Mouse (Mus musculus): ENCODE data around the gene Dusp8. TPM values are rescaled to one million over a fixed set of nuclear protein-coding genes. Genes with fewer than 3 reads are reported as not detected.

Dusp8 gene
- polyA plus RNA-seq, 1 experiment from 2014 or later, result 22.6 TPM

DNA sequence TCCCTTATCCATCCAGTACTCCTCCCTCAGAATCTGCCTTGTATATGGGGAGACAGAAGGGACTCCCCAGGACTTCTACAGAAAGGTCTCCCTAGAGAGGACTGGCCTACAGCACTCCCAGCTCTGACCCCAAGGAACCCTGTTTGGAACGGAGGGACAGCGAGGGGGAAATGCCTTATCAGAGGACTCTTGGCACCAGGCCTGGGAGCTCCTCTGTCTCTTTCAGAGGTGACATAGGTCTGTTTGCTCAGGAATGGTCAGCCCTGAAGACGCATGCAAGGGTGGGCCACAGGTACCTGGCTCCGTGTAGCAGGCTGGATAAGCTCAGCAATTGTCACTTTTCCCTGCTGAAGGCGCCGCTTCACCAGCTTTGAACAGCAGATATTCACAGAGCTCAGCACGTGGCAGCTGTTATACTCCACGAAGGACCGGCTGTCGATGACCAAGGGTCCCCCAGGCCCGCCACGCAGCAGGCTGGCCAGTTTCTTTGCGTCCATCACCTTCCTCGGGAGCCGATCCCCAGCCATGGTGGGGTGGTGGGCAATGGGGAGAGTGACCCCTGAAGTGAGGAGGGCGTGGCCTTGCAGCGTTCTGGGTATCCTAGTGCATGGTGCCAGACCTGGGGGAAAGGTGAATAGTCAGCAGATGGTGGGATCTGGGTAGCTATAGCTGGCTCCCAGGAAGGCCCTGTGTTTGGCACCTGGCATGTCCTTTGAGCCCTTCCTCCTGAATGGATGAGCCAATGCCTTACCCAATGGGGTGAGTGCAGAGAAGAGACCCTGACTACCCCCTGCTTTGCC lies 5.8 kb downstream of the Dusp8 start:
- Histone ChIP-seq H3K9me3 (ENCODE audit: control insufficient read depth, low read length) (no peaks in the 10 kb centered on the region), H3K4me2 (ENCODE audit: low read depth, low read length, severe bottlenecking) (0 out of 2 replicates have a peak overlapping the region, but pooled peaks have one; percentile 19), H3K36me3 (ENCODE audit: control insufficient read depth, insufficient read depth, low read length) (no peaks in the 10 kb centered on the region; the same call in 1 of the 2 replicates), H3K9ac (ENCODE audit: low read length) (no peak overlapping the region), H3K27ac (ENCODE audit: low read depth, low read length) (peak overlapping the region; percentile 37), H3K4me3 (ENCODE audit: low read depth, low read length) (no peak overlapping the region), H3K27me3 (ENCODE audit: control insufficient read depth, insufficient read depth, low read length) (peaks cover under 1% of the 10 kb centered on the region), H3K4me1 (replicated peaks; ENCODE audit: control insufficient read depth, insufficient read depth, low read length) (peaks cover 33% of the 10 kb centered on the region)
- DNase-seq (ENCODE audit: low spot score) (no peak), ATAC-seq (replicated peaks; ENCODE audit: low FRiP score) (no peak)
- WGBS, result 63% methylated on average over 17 of the region's 17 CpGs

DNA sequence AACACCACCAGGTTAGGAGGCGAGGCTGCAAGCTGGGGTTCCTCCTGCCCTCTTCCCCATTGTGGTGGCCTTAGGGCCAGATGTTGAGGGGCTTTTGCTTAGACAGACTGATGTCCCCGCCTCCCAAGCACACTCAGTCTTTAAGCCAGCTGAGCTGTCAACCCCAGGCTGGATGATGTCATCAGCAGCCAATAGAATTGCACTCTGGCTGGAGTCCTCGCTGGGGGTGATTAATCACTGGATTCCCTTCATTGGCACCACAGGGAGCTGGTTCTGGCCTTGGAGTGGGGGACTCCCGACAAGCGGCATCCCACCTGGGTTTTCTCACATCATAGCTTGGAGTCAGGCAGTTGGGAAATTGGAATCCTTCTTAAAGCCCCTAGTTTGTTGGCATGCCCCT lies 6.8 kb downstream of the Dusp8 start:
- Histone ChIP-seq H3K9ac (ENCODE audit: low read length) (no peak overlapping the region), H3K9me3 (ENCODE audit: control insufficient read depth, low read length) (no peaks in the 10 kb centered on the region), H3K27ac (ENCODE audit: low read depth, low read length) (peak overlapping the region; percentile 67), H3K4me1 (replicated peaks; ENCODE audit: control insufficient read depth, insufficient read depth, low read length) (peaks cover 33% of the 10 kb centered on the region), H3K4me2 (ENCODE audit: low read depth, low read length, severe bottlenecking) (peak overlapping the region; percentile 19; the same call in 1 of the 2 replicates), H3K4me3 (ENCODE audit: low read depth, low read length) (no peak overlapping the region), H3K27me3 (ENCODE audit: control insufficient read depth, insufficient read depth, low read length) (peaks cover 8% of the 10 kb centered on the region), H3K36me3 (ENCODE audit: control insufficient read depth, insufficient read depth, low read length) (no peaks in the 10 kb centered on the region; the same call in 1 of the 2 replicates)
- 3% methylated on average over 5 of the region's 5 CpGs for WGBS
- ATAC-seq (replicated peaks; ENCODE audit: low FRiP score), result peak; percentile 77
- peak; percentile 78 for DNase-seq (ENCODE audit: low spot score)

DNA sequence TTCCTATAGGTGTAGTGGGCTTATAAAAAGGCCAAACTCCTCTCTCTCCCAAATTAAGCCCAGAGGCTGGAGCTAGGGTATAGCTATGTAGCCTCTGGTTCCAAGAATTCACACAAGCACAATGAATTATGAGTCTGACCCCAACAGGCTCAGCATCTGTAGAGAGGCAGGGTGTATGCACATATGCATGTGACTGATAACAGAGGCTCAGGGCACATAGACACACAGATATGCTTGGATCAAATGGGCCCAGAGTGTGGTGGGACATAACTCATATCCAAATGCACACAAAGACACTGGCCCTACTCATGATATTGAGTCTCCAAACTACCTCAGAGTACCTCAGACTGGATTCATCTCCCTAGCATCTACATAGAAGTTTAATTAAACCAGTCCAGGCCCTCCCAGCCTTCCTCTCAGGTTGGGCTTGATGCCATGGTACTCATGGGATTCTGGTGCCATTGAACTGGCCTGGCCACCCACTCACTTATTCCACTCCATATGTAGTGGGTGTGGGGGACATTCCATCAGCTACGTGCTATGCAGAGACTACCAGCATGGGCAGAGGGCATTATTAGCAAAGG lies 8.5 kb downstream of the Dusp8 start:
- H3K9ac ChIP-seq (ENCODE audit: low read length), result no peak overlapping the region
- WGBS, result 91% methylated on average over 1 of the region's 1 CpGs
- peaks cover 33% of the 10 kb centered on the region for H3K4me1 ChIP-seq (replicated peaks; ENCODE audit: control insufficient read depth, insufficient read depth, low read length)
- ATAC-seq (replicated peaks; ENCODE audit: low FRiP score), result no peak
- H3K9me3 ChIP-seq (ENCODE audit: control insufficient read depth, low read length), result no peaks in the 10 kb centered on the region
- DNase-seq (ENCODE audit: low spot score), result no peak
- no peak overlapping the region for H3K4me3 ChIP-seq (ENCODE audit: low read depth, low read length)
- H3K4me2 ChIP-seq (ENCODE audit: low read depth, low read length, severe bottlenecking), result no peak overlapping the region
- peaks cover 25% of the 10 kb centered on the region for H3K27me3 ChIP-seq (ENCODE audit: control insufficient read depth, insufficient read depth, low read length)
- no peak overlapping the region for H3K27ac ChIP-seq (ENCODE audit: low read depth, low read length)
- H3K36me3 ChIP-seq (ENCODE audit: control insufficient read depth, insufficient read depth, low read length), result no peaks in the 10 kb centered on the region; the same call in 1 of the 2 replicates

GRCm38 (mm10) chr7:142086159-142086905 lies 9.3 kb downstream of the Dusp8 start:
- 86% methylated on average over 4 of the region's 4 CpGs for WGBS
- no peak overlapping the region for H3K4me3 ChIP-seq (ENCODE audit: low read depth, low read length)
- no peak overlapping the region for H3K27ac ChIP-seq (ENCODE audit: low read depth, low read length)
- no peaks in the 10 kb centered on the region for H3K9me3 ChIP-seq (ENCODE audit: control insufficient read depth, low read length)
- H3K27me3 ChIP-seq (ENCODE audit: control insufficient read depth, insufficient read depth, low read length), result peaks cover 31% of the 10 kb centered on the region
- H3K36me3 ChIP-seq (ENCODE audit: control insufficient read depth, insufficient read depth, low read length), result no peaks in the 10 kb centered on the region; the same call in 1 of the 2 replicates
- H3K4me2 ChIP-seq (ENCODE audit: low read depth, low read length, severe bottlenecking), result no peak overlapping the region
- peaks cover 25% of the 10 kb centered on the region; the same call in 1 of the 2 replicates for H3K4me1 ChIP-seq (replicated peaks; ENCODE audit: control insufficient read depth, insufficient read depth, low read length)
- no peak overlapping the region for H3K9ac ChIP-seq (ENCODE audit: low read length)
- no peak for DNase-seq (ENCODE audit: low spot score)
- no peak for ATAC-seq (replicated peaks; ENCODE audit: low FRiP score)

GRCm38 (mm10) chr7:142084820-142085219 lies 10.8 kb downstream of the Dusp8 start:
- Histone ChIP-seq H3K4me1 (replicated peaks; ENCODE audit: control insufficient read depth, insufficient read depth, low read length) (peaks cover 19% of the 10 kb centered on the region; the same call in 1 of the 2 replicates), H3K9me3 (ENCODE audit: control insufficient read depth, low read length) (no peaks in the 10 kb centered on the region), H3K27me3 (ENCODE audit: control insufficient read depth, insufficient read depth, low read length) (peaks cover 34% of the 10 kb centered on the region), H3K27ac (ENCODE audit: low read depth, low read length) (no peak overlapping the region), H3K36me3 (ENCODE audit: control insufficient read depth, insufficient read depth, low read length) (no peaks in the 10 kb centered on the region; the same call in 1 of the 2 replicates), H3K4me3 (ENCODE audit: low read depth, low read length) (no peak overlapping the region), H3K9ac (ENCODE audit: low read length) (no peak overlapping the region), H3K4me2 (ENCODE audit: low read depth, low read length, severe bottlenecking) (no peak overlapping the region)
- ATAC-seq (replicated peaks; ENCODE audit: low FRiP score) (no peak), DNase-seq (ENCODE audit: low spot score) (no peak)
- WGBS, result 54% methylated on average over 3 of the region's 3 CpGs

DNA sequence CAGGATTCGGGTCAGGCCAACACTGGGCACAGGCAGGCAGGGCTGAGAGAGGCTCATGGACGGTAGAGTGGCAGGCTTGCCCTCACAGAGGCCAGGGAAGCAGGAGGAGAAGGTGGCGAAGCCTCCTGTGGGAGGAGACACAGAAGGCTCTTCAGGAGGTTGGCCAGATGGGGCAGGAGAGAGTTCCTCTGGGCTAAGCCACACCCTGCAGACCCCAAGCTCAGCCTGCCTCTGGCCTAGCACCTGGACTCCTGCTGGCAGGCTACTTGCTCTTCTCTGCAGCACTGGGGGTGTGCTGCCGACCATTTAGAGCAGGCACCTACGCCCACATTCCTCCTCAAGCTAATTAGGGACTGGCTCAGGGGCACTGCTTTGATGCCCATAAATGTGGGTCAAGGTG lies 11.2 kb downstream of the Dusp8 start:
- Histone ChIP-seq H3K4me3 (ENCODE audit: low read depth, low read length) (no peak overlapping the region), H3K36me3 (ENCODE audit: control insufficient read depth, insufficient read depth, low read length) (no peaks in the 10 kb centered on the region; the same call in 1 of the 2 replicates), H3K27ac (ENCODE audit: low read depth, low read length) (no peak overlapping the region), H3K9me3 (ENCODE audit: control insufficient read depth, low read length) (no peaks in the 10 kb centered on the region), H3K4me1 (replicated peaks; ENCODE audit: control insufficient read depth, insufficient read depth, low read length) (peaks cover 15% of the 10 kb centered on the region; the same call in 1 of the 2 replicates), H3K4me2 (ENCODE audit: low read depth, low read length, severe bottlenecking) (no peak overlapping the region), H3K27me3 (ENCODE audit: control insufficient read depth, insufficient read depth, low read length) (peaks cover 34% of the 10 kb centered on the region), H3K9ac (ENCODE audit: low read length) (no peak overlapping the region)
- ATAC-seq (replicated peaks; ENCODE audit: low FRiP score) (no peak), DNase-seq (ENCODE audit: low spot score) (no peak)
- 32% methylated on average over 5 of the region's 5 CpGs for WGBS

GRCm38 (mm10) chr7:142083588-142084317 lies 11.9 kb downstream of the Dusp8 start:
- Histone ChIP-seq H3K4me1 (replicated peaks; ENCODE audit: control insufficient read depth, insufficient read depth, low read length) (peaks cover 11% of the 10 kb centered on the region; the same call in 1 of the 2 replicates), H3K9me3 (ENCODE audit: control insufficient read depth, low read length) (no peaks in the 10 kb centered on the region), H3K36me3 (ENCODE audit: control insufficient read depth, insufficient read depth, low read length) (no peaks in the 10 kb centered on the region; the same call in 1 of the 2 replicates), H3K4me3 (ENCODE audit: low read depth, low read length) (no peak overlapping the region), H3K27me3 (ENCODE audit: control insufficient read depth, insufficient read depth, low read length) (peaks cover 34% of the 10 kb centered on the region), H3K4me2 (ENCODE audit: low read depth, low read length, severe bottlenecking) (no peak overlapping the region), H3K9ac (ENCODE audit: low read length) (no peak overlapping the region), H3K27ac (ENCODE audit: low read depth, low read length) (no peak overlapping the region)
- ATAC-seq (replicated peaks; ENCODE audit: low FRiP score) (no peak), DNase-seq (ENCODE audit: low spot score) (peak; percentile 47)
- WGBS, result 37% methylated on average over 12 of the region's 12 CpGs

DNA sequence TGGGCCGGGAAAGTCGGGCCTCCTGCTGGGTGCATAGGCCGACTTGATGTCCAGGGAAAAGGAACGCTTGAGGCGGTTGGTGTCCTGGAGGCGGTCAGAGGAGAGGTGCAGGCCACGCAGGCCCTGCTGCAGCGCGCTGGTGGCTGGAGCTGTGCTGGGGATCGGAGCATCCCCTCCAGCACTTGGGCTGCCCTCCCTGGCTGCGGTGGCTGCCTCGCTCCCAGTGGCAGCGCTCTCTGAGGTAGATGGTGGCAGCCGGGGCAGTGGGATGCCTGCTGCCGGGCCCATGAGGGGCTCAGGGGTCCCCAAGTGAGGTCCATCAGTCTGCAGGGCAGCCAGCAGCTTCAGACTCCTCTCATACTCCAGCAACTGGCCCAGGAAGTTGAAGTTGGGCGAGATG lies 13.0 kb downstream of the Dusp8 start:
- DNase-seq (ENCODE audit: low spot score) (no peak), ATAC-seq (replicated peaks; ENCODE audit: low FRiP score) (no peak)
- Histone ChIP-seq H3K36me3 (ENCODE audit: control insufficient read depth, insufficient read depth, low read length) (no peaks in the 10 kb centered on the region; the same call in 1 of the 2 replicates), H3K4me1 (replicated peaks; ENCODE audit: control insufficient read depth, insufficient read depth, low read length) (peaks cover 4% of the 10 kb centered on the region; the same call in 1 of the 2 replicates), H3K4me2 (ENCODE audit: low read depth, low read length, severe bottlenecking) (no peak overlapping the region; the same call in 1 of the 2 replicates), H3K27ac (ENCODE audit: low read depth, low read length) (no peak overlapping the region), H3K4me3 (ENCODE audit: low read depth, low read length) (peak overlapping the region; percentile 12; the same call in 1 of the 2 replicates), H3K27me3 (ENCODE audit: control insufficient read depth, insufficient read depth, low read length) (peaks cover 34% of the 10 kb centered on the region), H3K9me3 (ENCODE audit: control insufficient read depth, low read length) (no peaks in the 10 kb centered on the region), H3K9ac (ENCODE audit: low read length) (no peak overlapping the region)
- 24% methylated on average over 16 of the region's 16 CpGs for WGBS
